Mouse (Mus musculus): ENCODE results near the gene Mettl27. TPM values are rescaled to one million over a fixed set of nuclear protein-coding genes. Genes with fewer than 3 reads are reported as not detected.

The Mettl27 gene
- polyA plus RNA-seq, 1 experiment from 2014 or later: 30.6 TPM

DNA sequence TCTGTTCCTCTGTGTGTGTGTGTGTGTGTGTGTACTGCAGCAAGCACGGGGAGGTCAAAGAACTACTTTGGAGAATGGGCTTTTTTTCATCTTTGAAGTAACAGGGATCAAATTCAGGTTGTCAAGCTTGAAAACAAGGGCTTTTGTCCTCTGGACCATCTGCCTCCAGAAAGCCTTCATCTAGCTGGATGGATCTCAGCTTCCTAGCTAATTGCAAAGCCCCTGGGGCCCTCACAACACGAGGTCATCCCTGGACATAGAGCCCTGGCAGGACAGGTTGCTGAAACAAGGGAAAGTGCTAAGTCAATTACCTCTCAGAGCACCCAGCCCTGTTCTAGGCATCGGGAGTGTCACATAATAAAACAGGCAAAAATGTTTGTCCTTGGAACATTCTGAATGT is 51.6 kb downstream of the Mettl27 start:
- no peak overlapping the region for H3K4me2 ChIP-seq (ENCODE audit: low read depth, low read length)
- no peaks in the 10 kb centered on the region for H3K36me3 ChIP-seq (ENCODE audit: control insufficient read depth, insufficient read depth, low read length)
- peaks cover 35% of the 10 kb centered on the region for H3K27me3 ChIP-seq (ENCODE audit: control insufficient read depth, insufficient read depth, low read depth, low read length)
- H3K9ac ChIP-seq (ENCODE audit: low read length): no peak overlapping the region
- 27% methylated on average over 3 of the region's 3 CpGs for WGBS
- H3K9me3 ChIP-seq (ENCODE audit: control insufficient read depth, low read length): no peaks in the 10 kb centered on the region
- H3K27ac ChIP-seq (ENCODE audit: low read length): no peak overlapping the region; the same call in 1 of the 2 replicates
- H3K4me1 ChIP-seq (replicated peaks; ENCODE audit: control insufficient read depth, insufficient read depth, low read length): peaks cover 12% of the 10 kb centered on the region
- no peak overlapping the region for H3K4me3 ChIP-seq (ENCODE audit: low read length)
- ATAC-seq (ENCODE audit: low read depth): no peak

DNA sequence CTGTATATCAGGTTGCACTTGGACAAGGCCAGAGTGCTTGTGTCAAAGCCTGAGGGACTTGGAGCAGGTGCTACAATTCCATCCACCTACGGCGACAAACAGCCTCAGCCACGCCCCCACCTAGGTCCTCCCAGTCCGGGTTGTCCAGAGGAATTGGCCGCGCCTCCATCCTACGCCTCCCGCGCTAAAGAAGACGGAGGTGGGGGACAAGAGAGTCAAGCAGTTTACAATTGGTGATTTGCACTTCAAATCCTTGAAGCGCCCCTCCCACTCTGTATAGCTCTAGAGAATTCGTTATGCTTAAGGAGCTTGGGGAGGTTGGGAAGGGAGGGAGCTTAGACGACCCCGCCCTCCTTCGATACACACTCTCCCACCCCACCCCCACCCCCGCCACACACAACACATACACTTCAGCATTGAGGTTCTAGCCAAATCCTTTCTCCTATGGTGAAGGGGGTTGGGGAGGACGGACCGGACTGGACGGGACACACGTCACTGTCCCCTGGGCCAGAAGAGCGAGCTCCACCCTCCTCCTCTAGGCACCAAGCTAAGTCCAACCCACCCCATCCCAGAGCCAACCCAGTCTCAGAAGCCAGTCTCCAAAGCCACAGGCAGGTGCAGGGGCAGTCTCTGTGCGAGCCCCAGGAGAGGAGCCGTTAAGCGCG is 53.6 kb downstream of the Mettl27 start, which contains the start of gene Cldn3:
Cldn3 (plus strand) TSS at position 582 of the 665 bp plus-strand sequence.
- peak within 1 kb of the TSS; percentile 71 for H3K9ac ChIP-seq (ENCODE audit: low read length)
- H3K9me3 ChIP-seq (ENCODE audit: control insufficient read depth, low read length): no peaks in the 10 kb centered on the region
- peak within 1 kb of the TSS; percentile 59 for H3K4me3 ChIP-seq (ENCODE audit: low read length)
- peaks cover 12% of the 10 kb centered on the region for H3K4me1 ChIP-seq (replicated peaks; ENCODE audit: control insufficient read depth, insufficient read depth, low read length)
- peak within 1 kb of the TSS; percentile 90 for H3K27ac ChIP-seq (ENCODE audit: low read length)
- H3K4me2 ChIP-seq (ENCODE audit: low read depth, low read length): peak within 1 kb of the TSS; percentile 46
- WGBS: under 1% methylated on average over 25 of the region's 25 CpGs
- ATAC-seq (ENCODE audit: low read depth): peak; percentile 94
- no peaks in the 10 kb centered on the region; the same call in 1 of the 2 replicates for H3K36me3 ChIP-seq (ENCODE audit: control insufficient read depth, insufficient read depth, low read length)
- peaks cover 35% of the 10 kb centered on the region for H3K27me3 ChIP-seq (ENCODE audit: control insufficient read depth, insufficient read depth, low read depth, low read length)

DNA sequence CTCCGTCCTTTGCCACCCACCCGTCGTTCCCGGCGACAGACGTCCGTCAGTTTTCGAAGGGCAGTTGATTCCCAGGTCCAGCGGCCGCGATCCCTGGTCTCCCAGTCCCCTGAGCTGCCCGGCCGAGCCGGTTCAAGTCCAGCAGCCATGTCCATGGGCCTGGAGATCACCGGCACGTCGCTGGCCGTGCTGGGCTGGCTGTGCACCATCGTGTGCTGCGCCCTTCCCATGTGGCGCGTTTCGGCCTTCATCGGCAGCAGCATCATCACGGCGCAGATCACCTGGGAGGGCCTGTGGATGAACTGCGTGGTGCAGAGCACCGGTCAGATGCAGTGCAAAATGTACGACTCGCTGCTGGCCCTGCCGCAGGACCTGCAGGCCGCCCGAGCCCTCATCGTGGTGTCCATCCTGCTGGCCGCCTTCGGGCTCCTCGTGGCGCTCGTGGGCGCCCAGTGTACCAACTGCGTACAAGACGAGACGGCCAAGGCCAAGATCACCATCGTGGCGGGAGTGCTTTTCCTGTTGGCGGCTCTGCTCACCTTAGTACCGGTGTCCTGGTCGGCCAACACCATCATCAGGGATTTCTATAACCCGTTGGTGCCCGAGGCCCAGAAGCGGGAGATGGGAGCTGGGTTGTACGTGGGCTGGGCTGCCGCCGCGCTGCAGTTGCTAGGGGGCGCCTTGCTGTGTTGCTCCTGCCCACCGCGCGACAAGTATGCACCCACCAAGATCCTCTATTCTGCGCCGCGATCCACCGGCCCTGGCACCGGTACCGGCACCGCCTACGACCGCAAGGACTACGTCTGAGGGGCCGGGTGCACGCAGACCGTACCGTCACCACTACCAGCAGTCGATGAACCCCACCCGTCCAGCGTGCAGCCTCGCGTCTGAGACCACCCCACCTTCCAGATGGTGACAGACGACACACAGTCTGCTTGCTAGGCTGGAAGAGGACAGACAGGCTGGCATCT is 54.4 kb downstream of the Mettl27 start:
- 0 out of 2 replicates have a peak, but pooled peaks have one; percentile 3 for ATAC-seq (ENCODE audit: low read depth)
- H3K27me3 ChIP-seq (ENCODE audit: control insufficient read depth, insufficient read depth, low read depth, low read length): peaks cover 35% of the 10 kb centered on the region
- peaks cover 12% of the 10 kb centered on the region for H3K4me1 ChIP-seq (replicated peaks; ENCODE audit: control insufficient read depth, insufficient read depth, low read length)
- peak overlapping the region; percentile 46 for H3K4me2 ChIP-seq (ENCODE audit: low read depth, low read length)
- 2% methylated on average over 79 of the region's 79 CpGs for WGBS
- peak overlapping the region; percentile 71 for H3K9ac ChIP-seq (ENCODE audit: low read length)
- H3K4me3 ChIP-seq (ENCODE audit: low read length): peak overlapping the region; percentile 59
- H3K27ac ChIP-seq (ENCODE audit: low read length): peak overlapping the region; percentile 90
- no peaks in the 10 kb centered on the region for H3K9me3 ChIP-seq (ENCODE audit: control insufficient read depth, low read length)
- H3K36me3 ChIP-seq (ENCODE audit: control insufficient read depth, insufficient read depth, low read length): no peaks in the 10 kb centered on the region; the same call in 1 of the 2 replicates

DNA sequence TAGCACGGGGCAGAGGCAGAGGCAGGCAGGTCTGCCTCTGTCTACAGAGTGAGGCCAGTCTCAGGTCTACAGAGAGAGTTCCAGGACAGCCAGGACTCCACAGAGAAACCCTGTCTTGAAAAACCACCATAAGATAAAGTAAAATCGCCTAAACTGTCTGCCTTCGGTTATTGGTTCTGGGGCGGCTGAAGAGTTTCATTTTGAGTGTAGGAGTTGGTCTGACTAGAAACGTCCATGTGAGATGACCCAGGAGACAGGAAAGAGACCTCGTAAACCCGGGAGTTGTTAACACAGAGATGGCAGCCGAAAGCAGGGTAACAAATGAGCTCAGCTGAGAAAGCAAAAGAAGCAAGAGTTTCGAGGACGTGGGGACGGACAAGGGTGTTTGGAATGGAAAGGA is 57.0 kb downstream of the Mettl27 start:
- H3K9ac ChIP-seq (ENCODE audit: low read length): peak overlapping the region; percentile 62
- peak overlapping the region; percentile 59 for H3K4me2 ChIP-seq (ENCODE audit: low read depth, low read length)
- WGBS: 39% methylated on average over 11 of the region's 11 CpGs
- peak overlapping the region; percentile 41 for H3K27ac ChIP-seq (ENCODE audit: low read length)
- no peaks in the 10 kb centered on the region; the same call in 1 of the 2 replicates for H3K36me3 ChIP-seq (ENCODE audit: control insufficient read depth, insufficient read depth, low read length)
- H3K27me3 ChIP-seq (ENCODE audit: control insufficient read depth, insufficient read depth, low read depth, low read length): peaks cover 35% of the 10 kb centered on the region
- H3K4me3 ChIP-seq (ENCODE audit: low read length): peak overlapping the region; percentile 59
- H3K4me1 ChIP-seq (replicated peaks; ENCODE audit: control insufficient read depth, insufficient read depth, low read length): peaks cover 16% of the 10 kb centered on the region
- H3K9me3 ChIP-seq (ENCODE audit: control insufficient read depth, low read length): no peaks in the 10 kb centered on the region
- ATAC-seq (ENCODE audit: low read depth): no peak

DNA sequence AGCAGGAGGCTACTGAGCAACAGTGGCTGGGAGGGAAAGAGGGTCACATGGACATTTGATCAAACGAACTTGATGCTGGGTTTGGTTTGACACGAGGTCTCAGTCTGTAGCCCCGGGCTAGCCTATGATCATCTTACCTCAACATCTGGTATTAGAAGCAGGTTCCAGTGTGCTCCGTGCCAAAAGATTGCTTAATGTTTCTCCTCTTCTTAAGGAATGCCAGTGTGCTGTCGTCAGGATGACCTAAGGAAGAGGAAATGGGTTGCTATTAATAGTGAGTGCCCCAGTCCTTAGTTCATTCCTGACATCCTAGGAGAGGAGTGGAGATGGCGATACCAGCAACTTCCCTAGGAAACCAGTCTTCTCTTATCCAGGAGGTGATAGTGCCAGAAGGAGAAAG is 57.6 kb downstream of the Mettl27 start:
- Histone ChIP-seq H3K4me1 (replicated peaks; ENCODE audit: control insufficient read depth, insufficient read depth, low read length) (peaks cover 14% of the 10 kb centered on the region), H3K27ac (ENCODE audit: low read length) (no peak overlapping the region), H3K9ac (ENCODE audit: low read length) (no peak overlapping the region; the same call in 1 of the 2 replicates), H3K36me3 (ENCODE audit: control insufficient read depth, insufficient read depth, low read length) (no peaks in the 10 kb centered on the region; the same call in 1 of the 2 replicates), H3K27me3 (ENCODE audit: control insufficient read depth, insufficient read depth, low read depth, low read length) (peaks cover 33% of the 10 kb centered on the region), H3K4me2 (ENCODE audit: low read depth, low read length) (peak overlapping the region; percentile 59), H3K4me3 (ENCODE audit: low read length) (peak overlapping the region; percentile 59), H3K9me3 (ENCODE audit: control insufficient read depth, low read length) (no peaks in the 10 kb centered on the region)
- ATAC-seq (ENCODE audit: low read depth): no peak
- 28% methylated on average over 6 of the region's 6 CpGs for WGBS

Other genes with a start within 250 kb of the Mettl27 start
- 8.3 and 9.1 TPM in 2 replicates for gene Limk1, start 243.8 kb upstream of the Mettl27 start, polyA plus RNA-seq (2015; fragmentation: Nextera tagmentation; extraction: Ambion mirVana)
- gene Eln, start 185.0 kb upstream of the Mettl27 start, polyA plus RNA-seq (2015; fragmentation: Nextera tagmentation; extraction: Ambion mirVana): 570 and 624 TPM in 2 replicates
- not detected in 2 replicates for gene Tmem270, start 25.6 kb upstream of the Mettl27 start, polyA plus RNA-seq (2015; fragmentation: Nextera tagmentation; extraction: Ambion mirVana)
- 0.75 and 3.3 TPM in 2 replicates for gene Cldn13, start 16.8 kb upstream of the Mettl27 start, polyA plus RNA-seq (2015; fragmentation: Nextera tagmentation; extraction: Ambion mirVana)
- 33.0 and 33.1 TPM in 2 replicates for gene Cldn4, start 14.6 kb downstream of the Mettl27 start, polyA plus RNA-seq (2015; fragmentation: Nextera tagmentation; extraction: Ambion mirVana)
- 328 and 355 TPM in 2 replicates for gene Cldn3, start 53.8 kb downstream of the Mettl27 start, polyA plus RNA-seq (2015; fragmentation: Nextera tagmentation; extraction: Ambion mirVana)
- gene Abhd11, start 76.8 kb downstream of the Mettl27 start, polyA plus RNA-seq (2015; fragmentation: Nextera tagmentation; extraction: Ambion mirVana): 73.3 and 73.4 TPM in 2 replicates
- gene Stx1a, start 91.1 kb downstream of the Mettl27 start, polyA plus RNA-seq (2015; fragmentation: Nextera tagmentation; extraction: Ambion mirVana): 11.8 and 12.4 TPM in 2 replicates
- 32.2 and 32.5 TPM in 2 replicates for gene Dnajc30, start 131.8 kb downstream of the Mettl27 start, polyA plus RNA-seq (2015; fragmentation: Nextera tagmentation; extraction: Ambion mirVana)
- 100 and 110 TPM in 2 replicates for gene Bud23, start 132.6 kb downstream of the Mettl27 start, polyA plus RNA-seq (2015; fragmentation: Nextera tagmentation; extraction: Ambion mirVana)
- 4.2 and 5.3 TPM in 2 replicates for gene Vps37d, start 145.9 kb downstream of the Mettl27 start, polyA plus RNA-seq (2015; fragmentation: Nextera tagmentation; extraction: Ambion mirVana)
- 2.4 and 3.6 TPM in 2 replicates for gene Mlxipl, start 157.5 kb downstream of the Mettl27 start, polyA plus RNA-seq (2015; fragmentation: Nextera tagmentation; extraction: Ambion mirVana)
- gene Tbl2, start 217.3 kb downstream of the Mettl27 start, polyA plus RNA-seq (2015; fragmentation: Nextera tagmentation; extraction: Ambion mirVana): 20.6 and 22.6 TPM in 2 replicates
- 53.3 and 56.2 TPM in 2 replicates for gene Bcl7b, start 235.9 kb downstream of the Mettl27 start, polyA plus RNA-seq (2015; fragmentation: Nextera tagmentation; extraction: Ambion mirVana)

All from lung, embryonic 16.5 days (tissue).